11 mouse cellular contexts compared by ENCODE assay signal in the genomic region with DNA sequence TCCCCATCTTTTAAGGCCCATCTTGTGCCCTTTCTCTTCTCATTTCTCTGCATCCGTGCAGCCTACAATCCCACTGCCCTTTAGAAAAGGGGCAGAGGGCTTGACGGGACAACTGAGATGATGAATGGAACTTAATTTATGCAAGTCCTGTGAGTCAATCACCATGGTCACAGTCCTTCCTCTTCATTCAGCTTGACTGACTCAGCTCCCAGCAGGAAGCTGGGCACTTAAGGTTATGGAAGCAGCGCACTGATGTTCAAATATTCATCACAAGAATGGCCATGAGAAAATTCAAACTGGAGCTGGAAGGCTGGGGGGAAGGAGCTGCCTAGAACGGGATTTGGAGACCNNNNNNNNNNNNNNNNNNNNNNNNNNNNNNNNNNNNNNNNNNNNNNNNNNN.
DNase-seq lines count a peak whose midpoint lies in the region; ATAC-seq lines count a peak whose summit lies in the region.
"Had no signal": no experiment of that assay in that cellular context is flagged by ENCODE, and none has a peak within 500 bp of the region (broad histone marks: within the 10 kb centered on the region; RNA-seq: fewer than 3 reads in every experiment).

No protein-coding gene starts in this region.

- ATAC-seq in embryonic facial prominence, embryonic 14.5 days (ENCODE audit: low read depth) = peak; percentile 75; the same call in 1 of the 2 replicates
- ATAC-seq in midbrain, embryonic 16.5 days = peak; percentile 46
- ATAC-seq in inflammation-experienced regulatory T-cells, adult 6 months = no peak

- no peaks in the 10 kb centered on the region for H3K27me3 ChIP-seq in embryonic facial prominence, embryonic 14.5 days (replicated peaks; ENCODE audit: control insufficient read depth, insufficient read depth, low read length)
- no peaks in the 10 kb centered on the region for H3K27me3 ChIP-seq in embryonic facial prominence, embryonic 10.5 days (replicated peaks; ENCODE audit: low read depth, poor library complexity, severe bottlenecking)
- H3K27me3 ChIP-seq in hindbrain, embryonic 10.5 days (ENCODE audit: insufficient read depth, poor library complexity, severe bottlenecking) = no peaks in the 10 kb centered on the region
- H3K27me3 ChIP-seq in midbrain, embryonic 16.5 days (ENCODE audit: control insufficient read depth, insufficient read depth, low read depth, low read length) = no peaks in the 10 kb centered on the region

- 47% methylated on average over 4 of the region's 4 CpGs for WGBS in embryonic facial prominence, embryonic 14.5 days
- 50% methylated on average over 4 of the region's 4 CpGs for WGBS in embryonic facial prominence, embryonic 10.5 days
- WGBS in hindbrain, embryonic 10.5 days = 28% methylated on average over 4 of the region's 4 CpGs
- WGBS in midbrain, embryonic 16.5 days = 7% methylated on average over 4 of the region's 4 CpGs

- H3K9ac ChIP-seq in embryonic facial prominence, embryonic 14.5 days (ENCODE audit: low read depth, low read length) = no peak overlapping the region
- H3K9ac ChIP-seq in midbrain, embryonic 16.5 days (ENCODE audit: low read depth, low read length) = no peak overlapping the region

- H3K27ac ChIP-seq in embryonic facial prominence, embryonic 14.5 days (replicated peaks; ENCODE audit: low read depth, low read length) = no peak overlapping the region
- no peak overlapping the region for H3K27ac ChIP-seq in embryonic facial prominence, embryonic 10.5 days (replicated peaks)
- H3K27ac ChIP-seq in hindbrain, embryonic 10.5 days = peak overlapping the region; percentile 81
- H3K27ac ChIP-seq in midbrain, embryonic 16.5 days (ENCODE audit: low read length) = 0 out of 2 replicates have a peak overlapping the region, but pooled peaks have one; percentile 2

- no peaks in the 10 kb centered on the region for H3K36me3 ChIP-seq in embryonic facial prominence, embryonic 14.5 days (ENCODE audit: control insufficient read depth, insufficient read depth, low read length)
- no peaks in the 10 kb centered on the region for H3K36me3 ChIP-seq in embryonic facial prominence, embryonic 10.5 days (replicated peaks)
- H3K36me3 ChIP-seq in hindbrain, embryonic 10.5 days = no peaks in the 10 kb centered on the region
- no peaks in the 10 kb centered on the region for H3K36me3 ChIP-seq in midbrain, embryonic 16.5 days (ENCODE audit: control insufficient read depth, insufficient read depth, low read length)

- no peaks in the 10 kb centered on the region for H3K9me3 ChIP-seq in embryonic facial prominence, embryonic 14.5 days (ENCODE audit: control insufficient read depth, low read length)
- no peaks in the 10 kb centered on the region for H3K9me3 ChIP-seq in embryonic facial prominence, embryonic 10.5 days
- H3K9me3 ChIP-seq in hindbrain, embryonic 10.5 days = no peaks in the 10 kb centered on the region
- H3K9me3 ChIP-seq in midbrain, embryonic 16.5 days (replicated peaks; ENCODE audit: control insufficient read depth, low read length, poor library complexity, severe bottlenecking) = no peaks in the 10 kb centered on the region

- no peak overlapping the region for H3K4me2 ChIP-seq in embryonic facial prominence, embryonic 14.5 days (ENCODE audit: low read depth, low read length)
- H3K4me2 ChIP-seq in midbrain, embryonic 16.5 days (ENCODE audit: low read length) = peak overlapping the region; percentile 47
- H3K4me2 ChIP-seq: liver, embryonic 11.5 days had no signal

- no peaks in the 10 kb centered on the region for H3K4me1 ChIP-seq in embryonic facial prominence, embryonic 14.5 days (ENCODE audit: control insufficient read depth, insufficient read depth, low read length)
- peaks cover 4% of the 10 kb centered on the region; the same call in 1 of the 2 replicates for H3K4me1 ChIP-seq in embryonic facial prominence, embryonic 10.5 days
- H3K4me1 ChIP-seq in hindbrain, embryonic 10.5 days (replicated peaks) = peaks cover 36% of the 10 kb centered on the region
- peaks cover 9% of the 10 kb centered on the region for H3K4me1 ChIP-seq in midbrain, embryonic 16.5 days (ENCODE audit: control insufficient read depth, insufficient read depth, low read length)

- peak; percentile 48 for DNase-seq in embryonic facial prominence, embryonic 14.5 days (ENCODE audit: low spot score)
- no peak for DNase-seq in embryonic facial prominence, embryonic 10.5 days (ENCODE audit: low spot score)
- peak; percentile 58 to 66 for DNase-seq in cerebellum, postnatal 14 days
- DNase-seq in hindbrain, embryonic 10.5 days (ENCODE audit: low spot score) = peak; percentile 59
- no peak for DNase-seq in yolk sac, embryonic 10.5 days (ENCODE audit: low spot score)
- DNase-seq in ovary, adult 18-20 months (ENCODE audit: low spot score) = no peak
- DNase-seq: adrenal gland, postnatal 25 days; gastrocnemius, postnatal 25 days had no signal

- H3K4me3 ChIP-seq in embryonic facial prominence, embryonic 14.5 days (ENCODE audit: low read depth, low read length) = no peak overlapping the region
- H3K4me3 ChIP-seq in embryonic facial prominence, embryonic 10.5 days = no peak overlapping the region
- peak overlapping the region; percentile 34 for H3K4me3 ChIP-seq in hindbrain, embryonic 10.5 days
- no peak overlapping the region for H3K4me3 ChIP-seq in midbrain, embryonic 16.5 days (ENCODE audit: low read depth, low read length)

Comparison
In these comparisons a context has a peak if more than half of its experiments do, and no peak if none do; other contexts are left out.
1. DNase-seq: peak in embryonic facial prominence, embryonic 14.5 days (single experiment), cerebellum, postnatal 14 days (2 of 2) and hindbrain, embryonic 10.5 days (single experiment); none in embryonic facial prominence, embryonic 10.5 days (single experiment), yolk sac, embryonic 10.5 days (single experiment) and ovary, adult 18-20 months (single experiment).
2. H3K27ac ChIP-seq: peak in hindbrain, embryonic 10.5 days (single experiment) and midbrain, embryonic 16.5 days (single experiment); none in embryonic facial prominence, embryonic 14.5 days (single experiment) and embryonic facial prominence, embryonic 10.5 days (single experiment).